Mouse (Mus musculus) C2C12 (cell line): ENCODE measurements around the gene Rhbdl2.

ENCODE experiments used
- CTCF ChIP-seq: IDR thresholded peaks from one replicate; pipeline ENCODE4 v1.5.1; 2011; ENCODE audit not compliant: control insufficient read depth, insufficient read depth, insufficient read length
- MAX ChIP-seq: IDR thresholded peaks from one replicate; pipeline ENCODE4 v1.6.1; 2011; ENCODE audit warnings: mild to moderate bottlenecking, control low read depth
- MYOD1 ChIP-seq: IDR thresholded peaks from one replicate; pipeline ENCODE4 v1.6.1; 2011; ENCODE audit warnings: low read depth; ENCODE audit not compliant: control insufficient read depth, insufficient read length

DNA sequence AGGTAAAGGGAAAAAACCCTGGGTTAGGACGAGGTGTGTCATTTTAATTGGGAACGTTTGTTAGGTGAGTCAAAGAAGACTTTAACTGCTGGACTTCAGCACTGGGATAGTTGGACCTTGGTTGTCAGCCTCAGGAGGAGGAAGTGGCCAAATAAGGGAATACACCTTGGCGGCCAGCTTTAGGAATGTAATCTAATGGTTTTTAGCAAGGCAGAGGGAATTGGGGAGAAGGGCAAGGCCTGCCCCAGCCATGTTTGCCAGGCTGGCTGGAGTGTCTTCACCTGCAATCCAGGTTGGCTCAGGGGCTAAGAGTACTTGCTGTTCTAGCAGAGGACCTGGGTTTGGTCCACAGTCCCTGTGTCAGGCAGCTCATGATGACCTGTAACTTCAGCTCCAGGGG, 19.9 kb upstream of the Rhbdl2 start:
- TF ChIP-seq MYOD1, result no peak
- no peak for TF ChIP-seq CTCF
- TF ChIP-seq MAX, result no peak
